Mouse (Mus musculus) midbrain, embryonic 16.5 days (tissue): ENCODE results near the gene Rmdn2. TPM values are rescaled to one million over a fixed set of nuclear protein-coding genes. Genes with fewer than 3 reads are reported as not detected.

Experiments
- ATAC-seq: fragments of 200-750 bp; cut with Nextera tagmentation; 2 replicates; pipeline ENCODE4 v1.8.0; 2017; ENCODE audit warnings: moderate TSS enrichment
- H3K27ac ChIP-seq: fragments of 300-500 bp; sonication (generic); 2 replicates; pipeline ENCODE4 v1.5.1; 2014; ENCODE audit warnings: mild to moderate bottlenecking, low read length, mixed read lengths
- H3K27me3 ChIP-seq: fragments of 300-500 bp; sonication (generic); 2 replicates; pipeline ENCODE4 v1.6.1; 2014; ENCODE audit warnings: low read depth, low read length, mixed read lengths; ENCODE audit not compliant: control insufficient read depth, insufficient read depth
- H3K36me3 ChIP-seq: fragments of 300-500 bp; sonication (generic); 2 replicates; pipeline ENCODE4 v1.6.1; 2014; ENCODE audit warnings: mild to moderate bottlenecking, low read length, moderate library complexity, mixed read lengths; ENCODE audit not compliant: control insufficient read depth, insufficient read depth
- H3K4me1 ChIP-seq: fragments of 300-500 bp; sonication (generic); 2 replicates; pipeline ENCODE4 v1.6.1; 2014; ENCODE audit warnings: mild to moderate bottlenecking, low read length, mixed read lengths; ENCODE audit not compliant: control insufficient read depth, insufficient read depth
- H3K4me2 ChIP-seq: fragments of 300-500 bp; sonication (generic); 2 replicates; pipeline ENCODE4 v1.6.1; 2014; ENCODE audit warnings: mild to moderate bottlenecking, low read length, mixed read lengths
- H3K4me3 ChIP-seq: fragments of 300-500 bp; sonication (generic); 2 replicates; pipeline ENCODE4 v1.5.1; 2014; ENCODE audit warnings: low read depth, mild to moderate bottlenecking, low read length, moderate library complexity, mixed read lengths
- H3K9ac ChIP-seq: fragments of 300-500 bp; sonication (generic); 2 replicates; pipeline ENCODE4 v1.6.1; 2014; ENCODE audit warnings: low read depth, low read length, mixed read lengths
- H3K9me3 ChIP-seq: fragments of 300-500 bp; sonication (generic); replicated peaks from 2 replicates; pipeline ENCODE4 v1.6.1; 2014; ENCODE audit warnings: mild to moderate bottlenecking, low read length, mixed read lengths; ENCODE audit not compliant: control insufficient read depth, poor library complexity, severe bottlenecking
- WGBS: fragments of 180-500 bp; shearing (Covaris S2); extraction: QIAGEN DNeasy Blood & Tissue Kit; methylation state at CpG from one replicate; pipeline ENCODE4 v1.1.7; 2014; 5-methylcytosine and 5-hydroxymethylcytosine counted together
- polyA plus RNA-seq: library from polyadenylated mRNA; unstranded; fragments of >200 nt; fragmentation: Nextera tagmentation; extraction: Ambion mirVana; gene quantifications from 2 replicates; pipeline ENCODE4 v1.2.1, GENCODE M21; 2015

The Rmdn2 gene
- polyA plus RNA-seq, 1 experiment from 2014 or later, result 6.7 TPM

GRCm38 (mm10) chr17:79626241-79626816, 14.7 kb downstream of the Rmdn2 start:
- H3K27ac ChIP-seq, result no peak overlapping the region
- WGBS, result 71% methylated on average over 12 of the region's 12 CpGs
- no peaks in the 10 kb centered on the region for H3K27me3 ChIP-seq
- no peaks in the 10 kb centered on the region for H3K4me1 ChIP-seq
- no peaks in the 10 kb centered on the region for H3K36me3 ChIP-seq
- H3K4me2 ChIP-seq, result no peak overlapping the region
- ATAC-seq, result no peak
- no peak overlapping the region for H3K9ac ChIP-seq
- no peak overlapping the region for H3K4me3 ChIP-seq
- H3K9me3 ChIP-seq, result no peaks in the 10 kb centered on the region

GRCm38 (mm10) chr17:79649893-79650292, 38.2 kb downstream of the Rmdn2 start:
- ATAC-seq, result no peak
- Histone ChIP-seq H3K9ac (no peak overlapping the region), H3K27me3 (no peaks in the 10 kb centered on the region), H3K4me3 (no peak overlapping the region), H3K9me3 (no peaks in the 10 kb centered on the region), H3K27ac (no peak overlapping the region), H3K4me1 (no peaks in the 10 kb centered on the region), H3K36me3 (no peaks in the 10 kb centered on the region), H3K4me2 (no peak overlapping the region)
- WGBS, result 87% methylated on average over 4 of the region's 4 CpGs

- Histone ChIP-seq H3K36me3 (no peaks in the 10 kb centered on the region), H3K27me3 (no peaks in the 10 kb centered on the region), H3K9ac (no peak overlapping the region), H3K4me2 (no peak overlapping the region), H3K4me3 (no peak overlapping the region), H3K4me1 (no peaks in the 10 kb centered on the region), H3K9me3 (no peaks in the 10 kb centered on the region), H3K27ac (no peak overlapping the region)
- 96% methylated on average over 5 of the region's 5 CpGs for WGBS
- no peak for ATAC-seq
Measured at GRCm38 (mm10) chr17:79650297-79650696, 38.6 kb downstream of the Rmdn2 start.

- 84% methylated on average over 1 of the region's 1 CpGs for WGBS
- Histone ChIP-seq H3K27ac (no peak overlapping the region), H3K27me3 (no peaks in the 10 kb centered on the region)
Measured at GRCm38 (mm10) chr17:79653171-79653570, 41.5 kb downstream of the Rmdn2 start.

GRCm38 (mm10) chr17:79654187-79654586, 42.5 kb downstream of the Rmdn2 start:
- Histone ChIP-seq H3K27me3 (no peaks in the 10 kb centered on the region), H3K9ac (no peak overlapping the region), H3K9me3 (no peaks in the 10 kb centered on the region), H3K27ac (no peak overlapping the region), H3K36me3 (no peaks in the 10 kb centered on the region), H3K4me2 (no peak overlapping the region), H3K4me3 (no peak overlapping the region), H3K4me1 (no peaks in the 10 kb centered on the region)
- 66% methylated on average over 3 of the region's 3 CpGs for WGBS
- no peak for ATAC-seq

More at GRCm38 (mm10) chr17:79653171-79653570, 41.5 kb downstream of the Rmdn2 start:
- no peak for ATAC-seq
- no peak overlapping the region for H3K4me3 ChIP-seq
- no peaks in the 10 kb centered on the region for H3K36me3 ChIP-seq
- H3K9me3 ChIP-seq, result no peaks in the 10 kb centered on the region
- H3K4me1 ChIP-seq, result no peaks in the 10 kb centered on the region
- H3K9ac ChIP-seq, result no peak overlapping the region
- H3K4me2 ChIP-seq, result no peak overlapping the region

GRCm38 (mm10) chr17:79657785-79658184, 46.1 kb downstream of the Rmdn2 start:
- 66% methylated on average over 9 of the region's 9 CpGs for WGBS
- H3K36me3 ChIP-seq, result no peaks in the 10 kb centered on the region
- H3K9ac ChIP-seq, result no peak overlapping the region
- no peaks in the 10 kb centered on the region for H3K9me3 ChIP-seq
- H3K4me2 ChIP-seq, result no peak overlapping the region
- H3K4me3 ChIP-seq, result no peak overlapping the region
- ATAC-seq, result no peak
- H3K27me3 ChIP-seq, result no peaks in the 10 kb centered on the region; the same call in 1 of the 2 replicates
- no peaks in the 10 kb centered on the region for H3K4me1 ChIP-seq
- H3K27ac ChIP-seq, result no peak overlapping the region

- Histone ChIP-seq H3K27ac (no peak overlapping the region), H3K27me3 (no peaks in the 10 kb centered on the region; the same call in 1 of the 2 replicates), H3K9ac (no peak overlapping the region), H3K4me3 (no peak overlapping the region), H3K9me3 (no peaks in the 10 kb centered on the region), H3K4me1 (no peaks in the 10 kb centered on the region), H3K4me2 (no peak overlapping the region), H3K36me3 (no peaks in the 10 kb centered on the region)
- no peak for ATAC-seq
- WGBS, result 60% methylated on average over 3 of the region's 3 CpGs
Measured at GRCm38 (mm10) chr17:79658452-79658851, 46.8 kb downstream of the Rmdn2 start.

- H3K4me2 ChIP-seq, result no peak overlapping the region
- no peak overlapping the region for H3K4me3 ChIP-seq
- H3K9me3 ChIP-seq, result no peaks in the 10 kb centered on the region
- no peak overlapping the region for H3K9ac ChIP-seq
- H3K36me3 ChIP-seq, result no peaks in the 10 kb centered on the region
- ATAC-seq, result no peak
- H3K27ac ChIP-seq, result no peak overlapping the region
- 63% methylated on average over 8 of the region's 8 CpGs for WGBS
- no peaks in the 10 kb centered on the region for H3K4me1 ChIP-seq
- no peaks in the 10 kb centered on the region; the same call in 1 of the 2 replicates for H3K27me3 ChIP-seq
Measured at GRCm38 (mm10) chr17:79658863-79659262, 47.2 kb downstream of the Rmdn2 start.

GRCm38 (mm10) chr17:79661387-79661786, 49.7 kb downstream of the Rmdn2 start:
- ATAC-seq, result no peak
- Histone ChIP-seq H3K4me3 (no peak overlapping the region), H3K27me3 (no peaks in the 10 kb centered on the region; the same call in 1 of the 2 replicates), H3K4me1 (no peaks in the 10 kb centered on the region), H3K27ac (no peak overlapping the region), H3K36me3 (no peaks in the 10 kb centered on the region), H3K9ac (no peak overlapping the region), H3K4me2 (no peak overlapping the region), H3K9me3 (no peaks in the 10 kb centered on the region)
- 40% methylated on average over 7 of the region's 7 CpGs for WGBS
